Mouse (Mus musculus) CD4-positive, CD25-positive, alpha-beta regulatory T cell, adult 4 months (primary cell): ENCODE measurements around the gene Btbd35f5. TPM values are rescaled to one million over a fixed set of nuclear protein-coding genes. Genes with fewer than 3 reads are reported as not detected.
"Not testable (repeated sequence)": the region's sequence is repeated elsewhere in the genome, so short reads cannot be mapped to it uniquely, and the experiment has no call there.

Source experiments
- ATAC-seq: one replicate; pipeline ENCODE4 v1.8.0; 2017
- polyA plus RNA-seq, 2 experiments: library from polyadenylated mRNA; unstranded; fragments of 100-300 nt; shearing (Covaris generic); gene quantifications; one replicate each; pipeline ENCODE4 v1.2.1; 2017

The Btbd35f5 gene
- not detected for polyA plus RNA-seq

- ATAC-seq, result not testable (repeated sequence)
Observed at GRCm38 (mm10) chrX:32973597-32973996, at the start of gene Btbd35f5. Gene Btbd35f5 (plus strand): TSS chrX:32973897.

DNA sequence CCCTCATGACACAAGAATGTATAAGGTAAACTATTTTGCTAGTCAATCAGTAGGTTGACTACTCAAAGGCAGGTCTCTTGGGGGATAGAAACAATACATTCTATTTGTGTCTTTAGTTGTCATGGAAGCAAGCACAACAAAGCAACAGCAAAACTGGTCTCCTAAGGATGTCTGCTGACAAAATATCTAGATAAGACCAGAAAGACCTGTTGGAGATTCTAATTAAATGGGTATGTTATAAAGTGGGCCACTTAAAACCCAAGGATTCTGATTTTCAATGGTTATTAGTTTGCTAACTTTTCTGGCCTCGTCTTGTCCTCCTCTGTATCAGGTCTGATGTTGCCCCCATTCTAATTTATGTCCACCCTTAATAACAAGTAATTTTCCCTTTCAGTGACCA lies 32.2 kb upstream of the Btbd35f5 start, which contains the start of gene Gm21789:
TSS of gene Gm21789 (plus strand) at position 301 of the 400 bp plus-strand sequence.
- ATAC-seq, result not testable (repeated sequence)

Other genes starting within 250 kb of the Btbd35f5 start
- not detected for gene Btbd35f21, start 247.8 kb upstream of the Btbd35f5 start, polyA plus RNA-seq
- not detected for gene Btbd35f30, start 79.3 kb upstream of the Btbd35f5 start, polyA plus RNA-seq
- gene Gm21789, start 32.1 kb upstream of the Btbd35f5 start, polyA plus RNA-seq, result not detected